Mouse (Mus musculus): ENCODE data around the gene Gm13539. TPM values are rescaled to one million over a fixed set of nuclear protein-coding genes. Genes with fewer than 3 reads are reported as not detected.

The Gm13539 gene
- polyA plus RNA-seq, 1 experiment = not detected

GRCm38 (mm10) chr2:25822806-25823205 is 40.7 kb downstream of the Gm13539 start, which contains the start of gene Lcn9:
TSS of gene Lcn9 (plus strand) at chr2:25823153.
- WGBS = 77% methylated on average over 1 of the region's 1 CpGs
- TF ChIP-seq POLR2A (IDR thresholded peaks at IDR 0.05; ENCODE audit: low read depth, low read length) (no peak), CTCF (IDR thresholded peaks at IDR 0.05; ENCODE audit: extremely low read depth, insufficient read length, insufficient replicate concordance, low read depth, low read length) (no peak)

GRCm38 (mm10) chr2:25824751-25825150 is 42.7 kb downstream of the Gm13539 start:
- 91% methylated on average over 3 of the region's 3 CpGs for WGBS
- H3K27ac ChIP-seq (ENCODE audit: insufficient read depth, low read depth, low read length) = no peak overlapping the region
- H3K4me3 ChIP-seq (ENCODE audit: low read depth, low read length) = no peak overlapping the region
- TF ChIP-seq POLR2A (IDR thresholded peaks at IDR 0.05; ENCODE audit: low read depth, low read length) (no peak), CTCF (IDR thresholded peaks at IDR 0.05; ENCODE audit: extremely low read depth, insufficient read length, insufficient replicate concordance, low read depth, low read length) (no peak)
- no peaks in the 10 kb centered on the region for H3K36me3 ChIP-seq (ENCODE audit: control insufficient read depth, insufficient read depth, low read length)
- no peaks in the 10 kb centered on the region for H3K4me1 ChIP-seq (ENCODE audit: control insufficient read depth, insufficient read depth, insufficient read length, low read length)
- no peaks in the 10 kb centered on the region for H3K27me3 ChIP-seq (ENCODE audit: control insufficient read depth, insufficient read depth, low read length)

More at GRCm38 (mm10) chr2:25822806-25823205, 40.7 kb downstream of the Gm13539 start, which contains the start of gene Lcn9:
- Histone ChIP-seq H3K4me1 (ENCODE audit: control insufficient read depth, insufficient read depth, insufficient read length, low read length) (no peaks in the 10 kb centered on the region), H3K27me3 (ENCODE audit: control insufficient read depth, insufficient read depth, low read length) (no peaks in the 10 kb centered on the region), H3K27ac (ENCODE audit: insufficient read depth, low read depth, low read length) (no peak within 1 kb of the TSS), H3K36me3 (ENCODE audit: control insufficient read depth, insufficient read depth, low read length) (no peaks in the 10 kb centered on the region), H3K4me3 (ENCODE audit: low read depth, low read length) (no peak within 1 kb of the TSS)

- TF ChIP-seq CTCF (IDR thresholded peaks at IDR 0.05; ENCODE audit: extremely low read depth, insufficient read length, insufficient replicate concordance, low read depth, low read length) (no peak), POLR2A (IDR thresholded peaks at IDR 0.05; ENCODE audit: low read depth, low read length) (no peak)
- 67% methylated on average over 8 of the region's 8 CpGs for WGBS
- no peaks in the 10 kb centered on the region for H3K4me1 ChIP-seq (ENCODE audit: control insufficient read depth, insufficient read depth, insufficient read length, low read length)
- no peaks in the 10 kb centered on the region for H3K36me3 ChIP-seq (ENCODE audit: control insufficient read depth, insufficient read depth, low read length)
- H3K27ac ChIP-seq (ENCODE audit: insufficient read depth, low read depth, low read length) = no peak overlapping the region
- no peaks in the 10 kb centered on the region for H3K27me3 ChIP-seq (ENCODE audit: control insufficient read depth, insufficient read depth, low read length)
- H3K4me3 ChIP-seq (ENCODE audit: low read depth, low read length) = no peak overlapping the region
Measured at GRCm38 (mm10) chr2:25828344-25828947, 46.4 kb downstream of the Gm13539 start.

GRCm38 (mm10) chr2:25830786-25831185 is 48.7 kb downstream of the Gm13539 start:
- WGBS = 52% methylated on average over 3 of the region's 3 CpGs
- Histone ChIP-seq H3K4me1 (ENCODE audit: control insufficient read depth, insufficient read depth, insufficient read length, low read length) (no peaks in the 10 kb centered on the region), H3K27ac (ENCODE audit: insufficient read depth, low read depth, low read length) (no peak overlapping the region), H3K27me3 (ENCODE audit: control insufficient read depth, insufficient read depth, low read length) (no peaks in the 10 kb centered on the region), H3K4me3 (ENCODE audit: low read depth, low read length) (no peak overlapping the region), H3K36me3 (ENCODE audit: control insufficient read depth, insufficient read depth, low read length) (no peaks in the 10 kb centered on the region)
- no peak for TF ChIP-seq POLR2A (IDR thresholded peaks at IDR 0.05; ENCODE audit: low read depth, low read length)
- no peak for TF ChIP-seq CTCF (IDR thresholded peaks at IDR 0.05; ENCODE audit: extremely low read depth, insufficient read length, insufficient replicate concordance, low read depth, low read length)

GRCm38 (mm10) chr2:25836291-25836690 is 54.2 kb downstream of the Gm13539 start:
- TF ChIP-seq POLR2A (IDR thresholded peaks at IDR 0.05; ENCODE audit: low read depth, low read length) (no peak), CTCF (IDR thresholded peaks at IDR 0.05; ENCODE audit: extremely low read depth, insufficient read length, insufficient replicate concordance, low read depth, low read length) (peak; percentile 88; the same call in 1 of the 2 replicates)
- H3K27ac ChIP-seq (ENCODE audit: insufficient read depth, low read depth, low read length) = no peak overlapping the region
- WGBS = 21% methylated on average over 5 of the region's 5 CpGs
- H3K27me3 ChIP-seq (ENCODE audit: control insufficient read depth, insufficient read depth, low read length) = no peaks in the 10 kb centered on the region
- H3K36me3 ChIP-seq (ENCODE audit: control insufficient read depth, insufficient read depth, low read length) = no peaks in the 10 kb centered on the region
- no peaks in the 10 kb centered on the region for H3K4me1 ChIP-seq (ENCODE audit: control insufficient read depth, insufficient read depth, insufficient read length, low read length)
- no peak overlapping the region for H3K4me3 ChIP-seq (ENCODE audit: low read depth, low read length)

Other genes starting within 250 kb of the Gm13539 start
- 8.2 and 13.7 TPM in 2 replicates for gene Traf2, start 235.3 kb upstream of the Gm13539 start, polyA plus RNA-seq (2012; rRNA removed)
- gene Edf1, start 224.4 kb upstream of the Gm13539 start, polyA plus RNA-seq (2012; rRNA removed) = 209 and 413 TPM in 2 replicates
- 0.52 and 1.1 TPM in 2 replicates for gene Mamdc4, start 207.4 kb upstream of the Gm13539 start, polyA plus RNA-seq (2012; rRNA removed)
- 15.8 and 29.7 TPM in 2 replicates for gene Phpt1, start 207.0 kb upstream of the Gm13539 start, polyA plus RNA-seq (2012; rRNA removed)
- gene Ajm1, start 200.5 kb upstream of the Gm13539 start, polyA plus RNA-seq (2012; rRNA removed) = 1.7 and 2.2 TPM in 2 replicates
- 35.3 and 47.6 TPM in 2 replicates for gene Rabl6, start 173.7 kb upstream of the Gm13539 start, polyA plus RNA-seq (2012; rRNA removed)
- not detected in 2 replicates for gene Ccdc183, start 164.6 kb upstream of the Gm13539 start, polyA plus RNA-seq (2012; rRNA removed)
- gene Tmem141, start 160.3 kb upstream of the Gm13539 start, polyA plus RNA-seq (2012; rRNA removed) = 10.0 and 11.7 TPM in 2 replicates
- 0.65 and 1.4 TPM in 2 replicates for gene Fcna, start 154.2 kb upstream of the Gm13539 start, polyA plus RNA-seq (2012; rRNA removed)
- not detected in 2 replicates for gene Lcn8, start 129.1 kb upstream of the Gm13539 start, polyA plus RNA-seq (2012; rRNA removed)
- gene Lcn5, start 124.3 kb upstream of the Gm13539 start, polyA plus RNA-seq (2012; rRNA removed) = not detected in 2 replicates
- not detected in 2 replicates for gene Lcn6, start 105.5 kb upstream of the Gm13539 start, polyA plus RNA-seq (2012; rRNA removed)
- not detected in 2 replicates for gene Lcn10, start 99.5 kb upstream of the Gm13539 start, polyA plus RNA-seq (2012; rRNA removed)
- not detected in 2 replicates for gene Obp2a, start 82.2 kb upstream of the Gm13539 start, polyA plus RNA-seq (2012; rRNA removed)
- 22.9 and 28.4 TPM in 2 replicates for gene Bmyc, start 75.5 kb upstream of the Gm13539 start, polyA plus RNA-seq (2012; rRNA removed)
- not detected in 2 replicates for gene Obp2b, start 45.2 kb upstream of the Gm13539 start, polyA plus RNA-seq (2012; rRNA removed)
- gene Lcn3, start 16.7 kb upstream of the Gm13539 start, polyA plus RNA-seq (2012; rRNA removed) = not detected in 2 replicates
- not detected in 2 replicates for gene Lcn11, start 5.2 kb upstream of the Gm13539 start, polyA plus RNA-seq (2012; rRNA removed)
- gene Glt6d1, start 33.6 kb downstream of the Gm13539 start, polyA plus RNA-seq (2012; rRNA removed) = not detected in 2 replicates
- not detected in 2 replicates for gene Lcn9, start 40.9 kb downstream of the Gm13539 start, polyA plus RNA-seq (2012; rRNA removed)
- gene Sohlh1, start 65.0 kb downstream of the Gm13539 start, polyA plus RNA-seq (2012; rRNA removed) = not detected in 2 replicates
- 1.2 and 2.1 TPM in 2 replicates for gene Kcnt1, start 81.5 kb downstream of the Gm13539 start, polyA plus RNA-seq (2012; rRNA removed)
- gene Camsap1, start 201.0 kb downstream of the Gm13539 start, polyA plus RNA-seq (2012; rRNA removed) = 4.4 and 4.6 TPM in 2 replicates
- 33.8 and 55.1 TPM in 2 replicates for gene Ubac1, start 239.5 kb downstream of the Gm13539 start, polyA plus RNA-seq (2012; rRNA removed)